Mouse (Mus musculus) testis, adult 10 weeks (tissue): ENCODE results near the gene 4930449I24Rik. TPM values are rescaled to one million over a fixed set of nuclear protein-coding genes. Genes with fewer than 3 reads are reported as not detected.

Experiments
- polyA plus RNA-seq: library from polyadenylated mRNA; stranded (reverse); fragments of 350-450 nt; fragmentation: Illumina TruSeq; extraction: RNeasy Lipid Tissue Mini Kit (QIAGEN cat#74804); gene quantifications from one replicate; pipeline ENCODE4 v1.2.3, GENCODE M21; 2014; ENCODE audit warnings: low read depth, low replicate concordance

Gene 4930449I24Rik
- 5.8 TPM for polyA plus RNA-seq

GRCm38 (mm10) chr5:146502099-146502498, at the start of gene 4930449I24Rik:
4930449I24Rik (plus strand) TSS chr5:146502399.

GRCm38 (mm10) chr5:146481665-146482064, 20.5 kb upstream of the 4930449I24Rik start, which contains the start of gene Gm6408:
Gm6408 (plus strand) TSS chr5:146481965.

GRCm38 (mm10) chr5:146491063-146491462, 11.1 kb upstream of the 4930449I24Rik start, which contains the start of gene Gm6370:
Gm6370 (plus strand) TSS chr5:146491363.

GRCm38 (mm10) chr5:146513823-146514222, 11.6 kb downstream of the 4930449I24Rik start, which contains the start of gene Gm3402:
Gm3402 (plus strand) TSS chr5:146514123.

GRCm38 (mm10) chr5:146525501-146525900, 23.3 kb downstream of the 4930449I24Rik start, which contains the start of gene Gm3404:
Gm3404 (plus strand) TSS chr5:146525801.

GRCm38 (mm10) chr5:146537347-146537746, 35.1 kb downstream of the 4930449I24Rik start, which contains the start of gene Gm3409:
Gm3409 (plus strand) TSS chr5:146537647.

Other genes with a start within 250 kb of the 4930449I24Rik start
- 7.1 TPM for gene Wasf3, start 117.4 kb upstream of the 4930449I24Rik start, polyA plus RNA-seq
- gene Gm6408, start 20.4 kb upstream of the 4930449I24Rik start, polyA plus RNA-seq, result 4.6 TPM
- 13.3 TPM for gene Gm6370, start 11.0 kb upstream of the 4930449I24Rik start, polyA plus RNA-seq
- 9.3 TPM for gene Gm3402, start 11.7 kb downstream of the 4930449I24Rik start, polyA plus RNA-seq
- 8.2 TPM for gene Gm3404, start 23.4 kb downstream of the 4930449I24Rik start, polyA plus RNA-seq
- 6.8 TPM for gene Gm3409, start 35.2 kb downstream of the 4930449I24Rik start, polyA plus RNA-seq
- gene Gm3415, start 53.7 kb downstream of the 4930449I24Rik start, polyA plus RNA-seq, result 4.0 TPM
- gene Gpr12, start 82.8 kb downstream of the 4930449I24Rik start, polyA plus RNA-seq, result not detected